Mouse (Mus musculus): ENCODE results near the gene Gm20479.

DNA sequence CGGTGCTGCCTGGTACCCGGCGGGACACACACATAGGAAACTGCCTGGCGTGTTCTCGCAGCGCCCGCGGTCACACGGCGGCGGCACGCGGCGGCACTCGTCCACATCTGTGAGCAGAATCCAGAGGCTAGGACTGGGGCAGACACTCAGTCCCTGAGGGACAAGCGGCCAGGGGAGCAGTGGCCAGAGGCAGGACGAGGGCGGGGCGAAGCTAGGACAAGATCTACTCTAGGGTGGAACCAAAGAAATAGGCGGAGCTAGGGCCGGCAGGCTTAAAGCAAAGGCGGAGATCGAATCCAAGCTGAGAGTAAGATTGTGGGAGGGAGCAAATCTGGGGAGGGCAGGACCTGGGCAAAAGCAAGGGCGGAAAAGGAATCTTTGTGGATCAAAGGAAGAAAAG lies 31.5 kb downstream of the Gm20479 start:
- TF ChIP-seq CTCF (IDR thresholded peaks at IDR 0.05; ENCODE audit: extremely low read depth, insufficient read depth, low read length) (no peak), POLR2A (IDR thresholded peaks at IDR 0.05; ENCODE audit: extremely low read depth, insufficient read depth, low read length) (no peak)

All from cortical plate, adult 2 months (tissue).